Mouse (Mus musculus) splenic B cell, adult 2 months (primary cell): ENCODE results near the gene Dnajc19.

Experiments used
- DNase-seq: peaks from one replicate; pipeline ENCODE4 v3.0.0-alpha.2; 2011; ENCODE audit warnings: low read depth, low spot score
- H3K27me3 ChIP-seq: 2 replicates; pipeline ENCODE4 v1.6.1; 2012; ENCODE audit warnings: mild to moderate bottlenecking, low read length, moderate library complexity, mixed read lengths; ENCODE audit not compliant: control insufficient read depth, poor library complexity, insufficient read depth, severe bottlenecking
- H3K36me3 ChIP-seq: 2 replicates; pipeline ENCODE4 v1.6.1; 2012; ENCODE audit warnings: mild to moderate bottlenecking, low read length, moderate library complexity, mixed read lengths; ENCODE audit not compliant: control insufficient read depth, poor library complexity, insufficient read depth, severe bottlenecking

Gene Dnajc19

GRCm38 (mm10) chr3:34080900-34081662 lies at the start of gene Dnajc19:
Dnajc19 (minus strand) TSS chr3:34081321.
- H3K27me3 ChIP-seq = no peaks in the 10 kb centered on the region
- H3K36me3 ChIP-seq = no peaks in the 10 kb centered on the region
- peak; percentile 91 for DNase-seq

GRCm38 (mm10) chr3:34129957-34130356 lies 48.8 kb upstream of the Dnajc19 start:
- no peak for DNase-seq
- no peaks in the 10 kb centered on the region for H3K36me3 ChIP-seq
- no peaks in the 10 kb centered on the region for H3K27me3 ChIP-seq

- H3K27me3 ChIP-seq = no peaks in the 10 kb centered on the region
- no peak for DNase-seq
These were observed 40.2 kb upstream of the Dnajc19 start for GRCm38 (mm10) chr3:34121311-34121710.

GRCm38 (mm10) chr3:34120791-34121190 lies 39.7 kb upstream of the Dnajc19 start:
- no peak for DNase-seq
- no peaks in the 10 kb centered on the region for H3K36me3 ChIP-seq
- no peaks in the 10 kb centered on the region for H3K27me3 ChIP-seq

More at GRCm38 (mm10) chr3:34121311-34121710, 40.2 kb upstream of the Dnajc19 start:
- H3K36me3 ChIP-seq = no peaks in the 10 kb centered on the region

- no peaks in the 10 kb centered on the region for H3K36me3 ChIP-seq
- no peaks in the 10 kb centered on the region for H3K27me3 ChIP-seq
- no peak for DNase-seq
These were observed 38.7 kb upstream of the Dnajc19 start for GRCm38 (mm10) chr3:34119869-34120268.

GRCm38 (mm10) chr3:34115806-34116205 lies 34.7 kb upstream of the Dnajc19 start:
- DNase-seq = no peak
- H3K27me3 ChIP-seq = no peaks in the 10 kb centered on the region
- no peaks in the 10 kb centered on the region for H3K36me3 ChIP-seq

- H3K36me3 ChIP-seq = no peaks in the 10 kb centered on the region
- no peak for DNase-seq
- no peaks in the 10 kb centered on the region for H3K27me3 ChIP-seq
These were observed 31.0 kb upstream of the Dnajc19 start for GRCm38 (mm10) chr3:34111941-34112685.

- DNase-seq = no peak
- Histone ChIP-seq H3K36me3 (no peaks in the 10 kb centered on the region), H3K27me3 (0 out of 2 replicates have a peak, but pooled peaks cover 3% of the 10 kb centered on the region)
These were observed 26.5 kb upstream of the Dnajc19 start for GRCm38 (mm10) chr3:34107631-34108030.

- H3K36me3 ChIP-seq = no peaks in the 10 kb centered on the region
- 0 out of 2 replicates have a peak, but pooled peaks cover 3% of the 10 kb centered on the region for H3K27me3 ChIP-seq
- DNase-seq = no peak
These were observed 25.3 kb upstream of the Dnajc19 start for GRCm38 (mm10) chr3:34106421-34106820.

- no peaks in the 10 kb centered on the region for H3K36me3 ChIP-seq
- DNase-seq = no peak
- 0 out of 2 replicates have a peak, but pooled peaks cover 3% of the 10 kb centered on the region for H3K27me3 ChIP-seq
These were observed 23.0 kb upstream of the Dnajc19 start for GRCm38 (mm10) chr3:34103902-34104672.

GRCm38 (mm10) chr3:34102891-34103290 lies 21.8 kb upstream of the Dnajc19 start:
- DNase-seq = no peak
- Histone ChIP-seq H3K27me3 (0 out of 2 replicates have a peak, but pooled peaks cover 3% of the 10 kb centered on the region), H3K36me3 (no peaks in the 10 kb centered on the region)

GRCm38 (mm10) chr3:34083655-34084054 lies 2.5 kb upstream of the Dnajc19 start:
- H3K36me3 ChIP-seq = no peaks in the 10 kb centered on the region
- no peaks in the 10 kb centered on the region for H3K27me3 ChIP-seq
- no peak for DNase-seq

GRCm38 (mm10) chr3:34081929-34082328 lies 808 bp upstream of the Dnajc19 start:
- no peaks in the 10 kb centered on the region for H3K36me3 ChIP-seq
- H3K27me3 ChIP-seq = no peaks in the 10 kb centered on the region
- no peak for DNase-seq

- no peak for DNase-seq
- Histone ChIP-seq H3K36me3 (peaks cover 4% of the 10 kb centered on the region; the same call in 1 of the 2 replicates), H3K27me3 (no peaks in the 10 kb centered on the region; the same call in 1 of the 2 replicates)
These were observed 4.9 kb downstream of the Dnajc19 start for GRCm38 (mm10) chr3:34076058-34076759.
